Mouse (Mus musculus): ENCODE measurements around the gene Ate1. TPM values are rescaled to one million over a fixed set of nuclear protein-coding genes. Genes with fewer than 3 reads are reported as not detected.
"Not testable (repeated sequence)": the region's sequence is repeated elsewhere in the genome, so short reads cannot be mapped to it uniquely, and the experiment has no call there.

The Ate1 gene
- polyA plus RNA-seq, 1 experiment from 2014 or later = 73.7 TPM

- H3K4me1 ChIP-seq (ENCODE audit: control insufficient read depth, insufficient read depth, low read length) = no peaks in the 10 kb centered on the region
- 86% methylated on average over 10 of the region's 10 CpGs for WGBS
- ATAC-seq = no peak
- H3K9me3 ChIP-seq (replicated peaks; ENCODE audit: control insufficient read depth, low read length) = no peaks in the 10 kb centered on the region
- no peak for DNase-seq (ENCODE audit: low spot score)
- no peak overlapping the region for H3K4me2 ChIP-seq (ENCODE audit: low read length)
- no peak overlapping the region for H3K27ac ChIP-seq (ENCODE audit: low read depth, low read length)
- no peak overlapping the region for H3K9ac ChIP-seq (ENCODE audit: low read length)
- H3K27me3 ChIP-seq (replicated peaks; ENCODE audit: control insufficient read depth, insufficient read depth, low read length) = no peaks in the 10 kb centered on the region
- no peaks in the 10 kb centered on the region for H3K36me3 ChIP-seq (ENCODE audit: control insufficient read depth, insufficient read depth, low read length)
- H3K4me3 ChIP-seq (ENCODE audit: low read depth, low read length) = no peak overlapping the region
These were observed 112.5 kb downstream of the Ate1 start for GRCm38 (mm10) chr7:130407622-130408021.

GRCm38 (mm10) chr7:130403346-130403745 is 116.8 kb downstream of the Ate1 start:
- no peaks in the 10 kb centered on the region for H3K4me1 ChIP-seq (ENCODE audit: control insufficient read depth, insufficient read depth, low read length)
- no peak overlapping the region for H3K27ac ChIP-seq (ENCODE audit: low read depth, low read length)
- DNase-seq (ENCODE audit: low spot score) = peak; percentile 59
- H3K4me2 ChIP-seq (ENCODE audit: low read length) = no peak overlapping the region
- ATAC-seq = no peak
- 53% methylated on average over 2 of the region's 2 CpGs for WGBS
- no peaks in the 10 kb centered on the region for H3K9me3 ChIP-seq (replicated peaks; ENCODE audit: control insufficient read depth, low read length)
- H3K9ac ChIP-seq (ENCODE audit: low read length) = no peak overlapping the region
- H3K27me3 ChIP-seq (replicated peaks; ENCODE audit: control insufficient read depth, insufficient read depth, low read length) = no peaks in the 10 kb centered on the region
- no peak overlapping the region for H3K4me3 ChIP-seq (ENCODE audit: low read depth, low read length)
- H3K36me3 ChIP-seq (ENCODE audit: control insufficient read depth, insufficient read depth, low read length) = no peaks in the 10 kb centered on the region

GRCm38 (mm10) chr7:130394697-130395096 is 125.5 kb downstream of the Ate1 start:
- ATAC-seq = no peak
- H3K27me3 ChIP-seq (replicated peaks; ENCODE audit: control insufficient read depth, insufficient read depth, low read length) = no peaks in the 10 kb centered on the region
- no peak for DNase-seq (ENCODE audit: low spot score)
- no peaks in the 10 kb centered on the region for H3K4me1 ChIP-seq (ENCODE audit: control insufficient read depth, insufficient read depth, low read length)
- H3K36me3 ChIP-seq (ENCODE audit: control insufficient read depth, insufficient read depth, low read length) = 0 out of 2 replicates have a peak, but pooled peaks cover 2% of the 10 kb centered on the region
- no peak overlapping the region for H3K4me2 ChIP-seq (ENCODE audit: low read length)
- H3K4me3 ChIP-seq (ENCODE audit: low read depth, low read length) = no peak overlapping the region
- H3K9me3 ChIP-seq (replicated peaks; ENCODE audit: control insufficient read depth, low read length) = no peaks in the 10 kb centered on the region
- no peak overlapping the region for H3K27ac ChIP-seq (ENCODE audit: low read depth, low read length)
- 90% methylated on average over 2 of the region's 2 CpGs for WGBS
- H3K9ac ChIP-seq (ENCODE audit: low read length) = no peak overlapping the region

GRCm38 (mm10) chr7:130390060-130390459 is 130.1 kb downstream of the Ate1 start:
- not testable (repeated sequence) for H3K27ac ChIP-seq (ENCODE audit: low read depth, low read length); H3K9me3 ChIP-seq (replicated peaks; ENCODE audit: control insufficient read depth, low read length); H3K9ac ChIP-seq (ENCODE audit: low read length); H3K4me3 ChIP-seq (ENCODE audit: low read depth, low read length); ATAC-seq; H3K27me3 ChIP-seq (replicated peaks; ENCODE audit: control insufficient read depth, insufficient read depth, low read length); H3K36me3 ChIP-seq (ENCODE audit: control insufficient read depth, insufficient read depth, low read length); H3K4me2 ChIP-seq (ENCODE audit: low read length); H3K4me1 ChIP-seq (ENCODE audit: control insufficient read depth, insufficient read depth, low read length); DNase-seq (ENCODE audit: low spot score)
- WGBS = 95% methylated on average over 1 of the region's 1 CpGs

- H3K4me3 ChIP-seq (ENCODE audit: low read depth, low read length) = no peak overlapping the region
- no peaks in the 10 kb centered on the region for H3K27me3 ChIP-seq (replicated peaks; ENCODE audit: control insufficient read depth, insufficient read depth, low read length)
- 17% methylated on average over 3 of the region's 3 CpGs for WGBS
- ATAC-seq = no peak
- peak; percentile 20 for DNase-seq (ENCODE audit: low spot score)
- H3K36me3 ChIP-seq (ENCODE audit: control insufficient read depth, insufficient read depth, low read length) = 0 out of 2 replicates have a peak, but pooled peaks cover 2% of the 10 kb centered on the region
- H3K4me1 ChIP-seq (ENCODE audit: control insufficient read depth, insufficient read depth, low read length) = peaks cover 16% of the 10 kb centered on the region
- no peak overlapping the region for H3K27ac ChIP-seq (ENCODE audit: low read depth, low read length)
- H3K4me2 ChIP-seq (ENCODE audit: low read length) = no peak overlapping the region
- H3K9ac ChIP-seq (ENCODE audit: low read length) = no peak overlapping the region
- no peaks in the 10 kb centered on the region for H3K9me3 ChIP-seq (replicated peaks; ENCODE audit: control insufficient read depth, low read length)
These were observed 133.9 kb downstream of the Ate1 start for GRCm38 (mm10) chr7:130386308-130386707.

- ATAC-seq (peak; percentile 25), DNase-seq (ENCODE audit: low spot score) (peak; percentile 71)
- no peak overlapping the region for H3K27ac ChIP-seq (ENCODE audit: low read depth, low read length)
These were observed 134.4 kb downstream of the Ate1 start for GRCm38 (mm10) chr7:130385732-130386294.

GRCm38 (mm10) chr7:130382126-130382525 is 138.0 kb downstream of the Ate1 start:
- Histone ChIP-seq H3K9me3 (replicated peaks; ENCODE audit: control insufficient read depth, low read length) (no peaks in the 10 kb centered on the region), H3K9ac (ENCODE audit: low read length) (no peak overlapping the region), H3K36me3 (ENCODE audit: control insufficient read depth, insufficient read depth, low read length) (no peaks in the 10 kb centered on the region), H3K4me3 (ENCODE audit: low read depth, low read length) (no peak overlapping the region), H3K4me1 (ENCODE audit: control insufficient read depth, insufficient read depth, low read length) (peaks cover 21% of the 10 kb centered on the region), H3K27me3 (replicated peaks; ENCODE audit: control insufficient read depth, insufficient read depth, low read length) (no peaks in the 10 kb centered on the region), H3K27ac (ENCODE audit: low read depth, low read length) (peak overlapping the region; percentile 35; the same call in 1 of the 2 replicates), H3K4me2 (ENCODE audit: low read length) (no peak overlapping the region)
- ATAC-seq (no peak; the same call in 1 of the 2 replicates), DNase-seq (ENCODE audit: low spot score) (no peak)
- WGBS = 65% methylated on average over 13 of the region's 13 CpGs

More at GRCm38 (mm10) chr7:130385732-130386294, 134.4 kb downstream of the Ate1 start:
- H3K9me3 ChIP-seq (replicated peaks; ENCODE audit: control insufficient read depth, low read length) = no peaks in the 10 kb centered on the region
- no peak overlapping the region for H3K9ac ChIP-seq (ENCODE audit: low read length)
- H3K4me1 ChIP-seq (ENCODE audit: control insufficient read depth, insufficient read depth, low read length) = peaks cover 21% of the 10 kb centered on the region
- 0 out of 2 replicates have a peak, but pooled peaks cover 2% of the 10 kb centered on the region for H3K36me3 ChIP-seq (ENCODE audit: control insufficient read depth, insufficient read depth, low read length)
- no peak overlapping the region for H3K4me2 ChIP-seq (ENCODE audit: low read length)
- H3K27me3 ChIP-seq (replicated peaks; ENCODE audit: control insufficient read depth, insufficient read depth, low read length) = no peaks in the 10 kb centered on the region
- no peak overlapping the region for H3K4me3 ChIP-seq (ENCODE audit: low read depth, low read length)
- 34% methylated on average over 8 of the region's 8 CpGs for WGBS

GRCm38 (mm10) chr7:130381387-130381951 is 138.7 kb downstream of the Ate1 start:
- DNase-seq (ENCODE audit: low spot score) (peak; percentile 86), ATAC-seq (peak; percentile 84)
- Histone ChIP-seq H3K9ac (ENCODE audit: low read length) (no peak overlapping the region), H3K36me3 (ENCODE audit: control insufficient read depth, insufficient read depth, low read length) (no peaks in the 10 kb centered on the region), H3K4me3 (ENCODE audit: low read depth, low read length) (no peak overlapping the region), H3K4me1 (ENCODE audit: control insufficient read depth, insufficient read depth, low read length) (peaks cover 16% of the 10 kb centered on the region), H3K9me3 (replicated peaks; ENCODE audit: control insufficient read depth, low read length) (no peaks in the 10 kb centered on the region), H3K4me2 (ENCODE audit: low read length) (no peak overlapping the region), H3K27ac (ENCODE audit: low read depth, low read length) (peak overlapping the region; percentile 68; the same call in 1 of the 2 replicates), H3K27me3 (replicated peaks; ENCODE audit: control insufficient read depth, insufficient read depth, low read length) (no peaks in the 10 kb centered on the region)
- WGBS = 18% methylated on average over 8 of the region's 8 CpGs

- DNase-seq (ENCODE audit: low spot score) (peak; percentile 37), ATAC-seq (0 out of 2 replicates have a peak, but pooled peaks have one; percentile 14)
- Histone ChIP-seq H3K4me3 (ENCODE audit: low read depth, low read length) (no peak overlapping the region), H3K9ac (ENCODE audit: low read length) (no peak overlapping the region), H3K27me3 (replicated peaks; ENCODE audit: control insufficient read depth, insufficient read depth, low read length) (no peaks in the 10 kb centered on the region), H3K4me2 (ENCODE audit: low read length) (no peak overlapping the region), H3K27ac (ENCODE audit: low read depth, low read length) (peak overlapping the region; percentile 68; the same call in 1 of the 2 replicates), H3K36me3 (ENCODE audit: control insufficient read depth, insufficient read depth, low read length) (no peaks in the 10 kb centered on the region), H3K9me3 (replicated peaks; ENCODE audit: control insufficient read depth, low read length) (no peaks in the 10 kb centered on the region), H3K4me1 (ENCODE audit: control insufficient read depth, insufficient read depth, low read length) (peaks cover 12% of the 10 kb centered on the region; the same call in 1 of the 2 replicates)
- WGBS = 73% methylated on average over 8 of the region's 8 CpGs
These were observed 139.3 kb downstream of the Ate1 start for GRCm38 (mm10) chr7:130380769-130381355.
